Mouse (Mus musculus) neural tube, embryonic 11.5 days (tissue): ENCODE data around the gene Jmjd1c. TPM values are rescaled to one million over a fixed set of nuclear protein-coding genes. Genes with fewer than 3 reads are reported as not detected.

Experiments used
- ATAC-seq: fragments of 200-750 bp; cut with Nextera tagmentation; 2 replicates; pipeline ENCODE4 v1.8.0; 2017; ENCODE audit warnings: moderate number of reproducible peaks, mild to moderate bottlenecking, moderate TSS enrichment, moderate library complexity; ENCODE audit not compliant: insufficient read depth, low FRiP score, low TSS enrichment
- DNase-seq: peaks from one replicate; pipeline ENCODE4 v3.0.0-alpha.2; 2015; ENCODE audit warnings: low spot score
- H3K27ac ChIP-seq: fragments of 300-500 bp; sonication (generic); 2 replicates; pipeline ENCODE4 v1.5.1; 2014; ENCODE audit warnings: low read depth, mild to moderate bottlenecking, low read length
- H3K27me3 ChIP-seq: fragments of 300-500 bp; sonication (generic); 2 replicates; pipeline ENCODE4 v1.6.1; 2014; ENCODE audit warnings: mild to moderate bottlenecking, low read length, mixed read lengths; ENCODE audit not compliant: control insufficient read depth, insufficient read depth
- H3K36me3 ChIP-seq: fragments of 300-500 bp; sonication (generic); 2 replicates; pipeline ENCODE4 v1.6.1; 2014; ENCODE audit warnings: mild to moderate bottlenecking, low read length, moderate library complexity, mixed read lengths; ENCODE audit not compliant: control insufficient read depth, insufficient read depth
- H3K4me1 ChIP-seq: fragments of 300-500 bp; sonication (generic); 2 replicates; pipeline ENCODE4 v1.6.1; 2014; ENCODE audit warnings: low read length, mixed read lengths; ENCODE audit not compliant: control insufficient read depth, insufficient read depth
- H3K4me2 ChIP-seq: fragments of 300-500 bp; sonication (generic); 2 replicates; pipeline ENCODE4 v1.6.1; 2014; ENCODE audit warnings: low read depth, mild to moderate bottlenecking, moderate library complexity
- H3K4me3 ChIP-seq: fragments of 300-500 bp; sonication (generic); 2 replicates; pipeline ENCODE4 v1.5.1; 2014; ENCODE audit warnings: low read depth, low read length
- H3K9ac ChIP-seq: fragments of 300-500 bp; sonication (generic); 2 replicates; pipeline ENCODE4 v1.6.1; 2014; ENCODE audit warnings: mild to moderate bottlenecking, low read length
- H3K9me3 ChIP-seq: fragments of 300-500 bp; sonication (generic); 2 replicates; pipeline ENCODE4 v1.6.1; 2016; ENCODE audit warnings: low read length; ENCODE audit not compliant: control insufficient read depth
- WGBS: fragments of 180-500 bp; shearing (Covaris S2); extraction: QIAGEN DNeasy Blood & Tissue Kit; methylation state at CpG from one replicate; pipeline ENCODE4 v1.1.7; 2014; 5-methylcytosine and 5-hydroxymethylcytosine counted together
- polyA plus RNA-seq: library from polyadenylated mRNA; unstranded; fragments of >200 nt; fragmentation: Nextera tagmentation; extraction: Ambion mirVana; gene quantifications from 2 replicates; pipeline ENCODE4 v1.2.1, GENCODE M21; 2014

Jmjd1c gene
- polyA plus RNA-seq, 1 experiment from 2014 or later: 47.6 TPM

- 0 out of 2 replicates have a peak, but pooled peaks have one; percentile 27 for ATAC-seq
- H3K9me3 ChIP-seq: no peaks in the 10 kb centered on the region
- H3K27ac ChIP-seq: 0 out of 2 replicates have a peak overlapping the region, but pooled peaks have one; percentile 14
- H3K4me3 ChIP-seq: no peak overlapping the region
- DNase-seq: no peak
- peaks cover 11% of the 10 kb centered on the region for H3K4me1 ChIP-seq
- 54% methylated on average over 5 of the region's 5 CpGs for WGBS
- H3K9ac ChIP-seq: 0 out of 2 replicates have a peak overlapping the region, but pooled peaks have one; percentile 26
- no peaks in the 10 kb centered on the region for H3K27me3 ChIP-seq
- no peak overlapping the region for H3K4me2 ChIP-seq
- no peaks in the 10 kb centered on the region for H3K36me3 ChIP-seq
Observed at GRCm38 (mm10) chr10:67065927-67066326, 30.0 kb upstream of the Jmjd1c start.

- Histone ChIP-seq H3K9ac (no peak overlapping the region), H3K4me3 (no peak overlapping the region), H3K4me1 (peaks cover 10% of the 10 kb centered on the region), H3K4me2 (no peak overlapping the region), H3K36me3 (no peaks in the 10 kb centered on the region), H3K27ac (no peak overlapping the region), H3K9me3 (no peaks in the 10 kb centered on the region), H3K27me3 (no peaks in the 10 kb centered on the region)
- DNase-seq (no peak), ATAC-seq (no peak)
- WGBS: 85% methylated on average over 3 of the region's 3 CpGs
Observed at GRCm38 (mm10) chr10:67066421-67066820, 29.5 kb upstream of the Jmjd1c start.

GRCm38 (mm10) chr10:67069013-67069412 lies 26.9 kb upstream of the Jmjd1c start:
- no peaks in the 10 kb centered on the region for H3K36me3 ChIP-seq
- DNase-seq: no peak
- no peak overlapping the region for H3K9ac ChIP-seq
- H3K4me3 ChIP-seq: no peak overlapping the region
- no peak for ATAC-seq
- H3K4me2 ChIP-seq: no peak overlapping the region
- H3K27ac ChIP-seq: no peak overlapping the region
- H3K9me3 ChIP-seq: no peaks in the 10 kb centered on the region
- H3K4me1 ChIP-seq: peaks cover 3% of the 10 kb centered on the region; the same call in 1 of the 2 replicates
- 93% methylated on average over 10 of the region's 10 CpGs for WGBS
- H3K27me3 ChIP-seq: no peaks in the 10 kb centered on the region

GRCm38 (mm10) chr10:67071389-67071788 lies 24.5 kb upstream of the Jmjd1c start:
- Histone ChIP-seq H3K9me3 (no peaks in the 10 kb centered on the region), H3K4me1 (peaks cover 1% of the 10 kb centered on the region; the same call in 1 of the 2 replicates), H3K4me3 (no peak overlapping the region), H3K9ac (no peak overlapping the region), H3K36me3 (no peaks in the 10 kb centered on the region), H3K27ac (no peak overlapping the region), H3K27me3 (no peaks in the 10 kb centered on the region), H3K4me2 (no peak overlapping the region)
- ATAC-seq (no peak), DNase-seq (no peak)
- 87% methylated on average over 4 of the region's 4 CpGs for WGBS

GRCm38 (mm10) chr10:67071884-67072283 lies 24.0 kb upstream of the Jmjd1c start:
- H3K27me3 ChIP-seq: no peaks in the 10 kb centered on the region
- peaks cover 5% of the 10 kb centered on the region; the same call in 1 of the 2 replicates for H3K4me1 ChIP-seq
- WGBS: 92% methylated on average over 5 of the region's 5 CpGs
- ATAC-seq: no peak
- no peak overlapping the region for H3K4me3 ChIP-seq
- no peaks in the 10 kb centered on the region for H3K9me3 ChIP-seq
- H3K27ac ChIP-seq: no peak overlapping the region
- no peak for DNase-seq
- no peak overlapping the region for H3K4me2 ChIP-seq
- no peak overlapping the region for H3K9ac ChIP-seq
- H3K36me3 ChIP-seq: no peaks in the 10 kb centered on the region

- Histone ChIP-seq H3K4me2 (no peak overlapping the region), H3K36me3 (no peaks in the 10 kb centered on the region), H3K4me3 (no peak overlapping the region), H3K4me1 (peaks cover 5% of the 10 kb centered on the region; the same call in 1 of the 2 replicates), H3K27me3 (no peaks in the 10 kb centered on the region), H3K9ac (no peak overlapping the region), H3K27ac (no peak overlapping the region), H3K9me3 (no peaks in the 10 kb centered on the region)
- ATAC-seq (no peak), DNase-seq (no peak)
- WGBS: 90% methylated on average over 4 of the region's 4 CpGs
Observed at GRCm38 (mm10) chr10:67072600-67072999, 23.3 kb upstream of the Jmjd1c start.

- Histone ChIP-seq H3K27ac (no peak overlapping the region), H3K9me3 (no peaks in the 10 kb centered on the region), H3K4me1 (peaks cover 5% of the 10 kb centered on the region; the same call in 1 of the 2 replicates), H3K4me2 (no peak overlapping the region), H3K36me3 (no peaks in the 10 kb centered on the region), H3K4me3 (no peak overlapping the region), H3K9ac (no peak overlapping the region), H3K27me3 (no peaks in the 10 kb centered on the region)
- WGBS: 94% methylated on average over 8 of the region's 8 CpGs
- no peak for DNase-seq
- ATAC-seq: no peak
Observed at GRCm38 (mm10) chr10:67073577-67073976, 22.3 kb upstream of the Jmjd1c start.

- no peak overlapping the region for H3K4me3 ChIP-seq
- H3K27ac ChIP-seq: no peak overlapping the region
- DNase-seq (no peak), ATAC-seq (0 out of 2 replicates have a peak, but pooled peaks have one; percentile 35)
- WGBS: 73% methylated on average over 21 of the region's 21 CpGs
- peaks cover 7% of the 10 kb centered on the region; the same call in 1 of the 2 replicates for H3K4me1 ChIP-seq
- no peaks in the 10 kb centered on the region for H3K9me3 ChIP-seq
- H3K36me3 ChIP-seq: no peaks in the 10 kb centered on the region
- H3K4me2 ChIP-seq: no peak overlapping the region
- no peaks in the 10 kb centered on the region for H3K27me3 ChIP-seq
- no peak overlapping the region for H3K9ac ChIP-seq
Observed at GRCm38 (mm10) chr10:67075931-67076878, 19.7 kb upstream of the Jmjd1c start.
